Mouse (Mus musculus) adrenal gland, postnatal 4 days (tissue): ENCODE data around the gene Bbs12. TPM values are rescaled to one million over a fixed set of nuclear protein-coding genes. Genes with fewer than 3 reads are reported as not detected.

Experiments used
- total RNA-seq, 2 experiments: library from RNA; stranded (reverse); gene quantifications; 2 replicates each; pipeline ENCODE4 v1.2.3; 2021

The Bbs12 gene
- total RNA-seq, 2 experiments from 2014 or later = 6.0 TPM

Other genes starting within 250 kb of the Bbs12 start
- gene Adad1, start 249.0 kb upstream of the Bbs12 start, total RNA-seq = under 1 TPM in 1 of 2 experiments, not detected in 1; 0.08 TPM
- gene Il2, start 186.6 kb upstream of the Bbs12 start, total RNA-seq = not detected
- not detected for gene Il21, start 79.9 kb upstream of the Bbs12 start, total RNA-seq
- gene Cetn4, start 154 bp downstream of the Bbs12 start, total RNA-seq = 1 to 10 TPM; 4.4 to 5.3 TPM
- 1 to 10 TPM; 5.0 to 7.1 TPM for gene Fgf2, start 35.8 kb downstream of the Bbs12 start, total RNA-seq
- gene Spata5, start 107.3 kb downstream of the Bbs12 start, total RNA-seq = 10 to 100 TPM; 32.0 to 42.8 TPM
- 10 to 100 TPM; 17.5 to 18.3 TPM for gene Nudt6, start 107.7 kb downstream of the Bbs12 start, total RNA-seq